Mouse (Mus musculus): ENCODE data around the gene 2310011J03Rik. TPM values are rescaled to one million over a fixed set of nuclear protein-coding genes. Genes with fewer than 3 reads are reported as not detected.

The 2310011J03Rik gene
- total and polyA plus RNA-seq, 3 experiments = 65.7 to 81.5 TPM; not detected in 1

DNA sequence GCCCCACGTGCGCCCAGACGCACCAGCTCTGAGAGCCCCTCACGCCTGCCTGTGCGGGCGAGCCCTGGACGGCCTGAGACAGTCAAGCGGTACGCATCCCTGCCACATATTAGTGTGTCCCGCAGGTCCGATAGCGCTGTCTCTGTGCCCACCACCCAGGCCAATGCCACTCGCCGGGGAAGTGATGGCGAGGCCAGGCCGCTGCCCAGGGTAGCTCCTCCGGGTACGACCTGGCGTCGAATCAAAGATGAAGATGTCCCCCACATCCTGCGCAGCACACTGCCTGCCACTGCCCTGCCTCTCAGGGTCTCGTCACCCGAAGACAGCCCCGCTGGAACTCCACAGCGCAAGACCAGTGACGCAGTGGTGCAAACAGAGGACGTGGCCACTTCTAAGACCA lies 5.0 kb downstream of the 2310011J03Rik start:
- Histone ChIP-seq H3K9ac (ENCODE audit: control insufficient read depth, low read depth, low read length, poor library complexity, severe bottlenecking) (no peak overlapping the region), H3K36me3 (ENCODE audit: control insufficient read depth in 1 of 2, insufficient read depth in 2 of 2, low read length in 2 of 2) (peaks cover 0 to 8% of the 10 kb centered on the region in 2 experiments; a peak in 2 of 4 replicates), H3K79me2 (ENCODE audit: control insufficient read depth, insufficient read depth, low read length, poor library complexity) (peaks cover 20% of the 10 kb centered on the region), H3K27me3 (ENCODE audit: control insufficient read depth in 1 of 2, insufficient read depth in 2 of 2, low read length in 2 of 2) (no peaks in the 10 kb centered on the region), H3K27ac (ENCODE audit: control insufficient read depth, low read depth, low read length) (no peak overlapping the region), H3K4me1 (ENCODE audit: control insufficient read depth in 1 of 2, insufficient read depth in 2 of 2, low read length in 2 of 2) (peaks cover 0 to 24% of the 10 kb centered on the region in 2 experiments; a peak in 3 of 4 replicates), H3K4me3 (ENCODE audit: control insufficient read depth in 1 of 2, insufficient read depth in 1 of 2, low read depth in 2 of 2, low read length in 2 of 2) (no peak overlapping the region), H3K9me3 (replicated peaks; ENCODE audit: insufficient read depth, low read length) (no peaks in the 10 kb centered on the region)
- TF ChIP-seq MAX (IDR thresholded peaks at IDR 0.05; ENCODE audit: low read length) (no peak), POLR2AphosphoS5 (IDR thresholded peaks at IDR 0.05; ENCODE audit: borderline replicate concordance, low read depth, low read length) (peak; percentile 42; the same call in 1 of the 2 replicates)
- DNase-seq (ENCODE audit: low read depth, low spot score) = no peak

- Histone ChIP-seq H3K9me3 (replicated peaks; ENCODE audit: insufficient read depth, low read length) (no peaks in the 10 kb centered on the region), H3K36me3 (ENCODE audit: control insufficient read depth in 1 of 2, insufficient read depth in 2 of 2, low read length in 2 of 2) (peaks cover 0 to 8% of the 10 kb centered on the region in 2 experiments; a peak in 2 of 4 replicates), H3K4me1 (ENCODE audit: control insufficient read depth in 1 of 2, insufficient read depth in 2 of 2, low read length in 2 of 2) (peaks cover 0 to 24% of the 10 kb centered on the region in 2 experiments; a peak in 3 of 4 replicates), H3K27ac (ENCODE audit: control insufficient read depth, low read depth, low read length) (no peak overlapping the region), H3K27me3 (ENCODE audit: control insufficient read depth in 1 of 2, insufficient read depth in 2 of 2, low read length in 2 of 2) (no peaks in the 10 kb centered on the region), H3K4me3 (ENCODE audit: control insufficient read depth in 1 of 2, insufficient read depth in 1 of 2, low read depth in 2 of 2, low read length in 2 of 2) (no peak overlapping the region), H3K9ac (ENCODE audit: control insufficient read depth, low read depth, low read length, poor library complexity, severe bottlenecking) (no peak overlapping the region), H3K79me2 (ENCODE audit: control insufficient read depth, insufficient read depth, low read length, poor library complexity) (peaks cover 13% of the 10 kb centered on the region)
- no peak for DNase-seq (ENCODE audit: low read depth, low spot score)
- no peak for TF ChIP-seq ZKSCAN1 (IDR thresholded peaks at IDR 0.05; ENCODE audit: low read depth, low read length)
- TF ChIP-seq ZC3H11A (IDR thresholded peaks at IDR 0.05; ENCODE audit: low read depth, low read length) = no peak
- TF ChIP-seq MYC (IDR thresholded peaks at IDR 0.05; ENCODE audit: low read depth, low read length) = no peak
- TF ChIP-seq NRF1 (IDR thresholded peaks at IDR 0.05; ENCODE audit: insufficient read depth, low read depth, low read length, poor library complexity, severe bottlenecking) = no peak
- no peak for TF ChIP-seq POLR2A (IDR thresholded peaks at IDR 0.05; ENCODE audit: control insufficient read depth in 1 of 2, insufficient read depth in 1 of 2, low read depth in 1 of 2, low read length in 2 of 2, poor library complexity in 1 of 2)
- TF ChIP-seq POLR2AphosphoS2 (IDR thresholded peaks at IDR 0.05; ENCODE audit: low read length) = no peak
- TF ChIP-seq RCOR1 (IDR thresholded peaks at IDR 0.05; ENCODE audit: low read depth, low read length) = no peak
- no peak for TF ChIP-seq JUND (IDR thresholded peaks at IDR 0.05; ENCODE audit: low read depth, low read length)
- no peak for TF ChIP-seq KAT2A (conservative IDR thresholded peaks at IDR 0.05; ENCODE audit: low read depth, low read length)
- no peak for TF ChIP-seq RAD21 (IDR thresholded peaks at IDR 0.05; ENCODE audit: low read depth, low read length)
- no peak for TF ChIP-seq ELF1 (IDR thresholded peaks at IDR 0.05; ENCODE audit: low read depth, low read length)
- no peak for TF ChIP-seq GABPA (IDR thresholded peaks at IDR 0.05; ENCODE audit: low read depth, low read length)
- TF ChIP-seq SMC3 (IDR thresholded peaks at IDR 0.05; ENCODE audit: low read depth, low read length) = no peak
- no peak for TF ChIP-seq TBP (IDR thresholded peaks at IDR 0.05; ENCODE audit: low read depth, low read length)
- TF ChIP-seq POLR2AphosphoS5 (IDR thresholded peaks at IDR 0.05; ENCODE audit: borderline replicate concordance, low read depth, low read length) = no peak
- no peak for TF ChIP-seq MAFK (IDR thresholded peaks at IDR 0.05; ENCODE audit: borderline replicate concordance, low read depth, low read length)
These were observed 5.8 kb downstream of the 2310011J03Rik start for GRCm38 (mm10) chr10:80314494-80315001.

All from MEL (cell line).